Mouse (Mus musculus): ENCODE measurements around the gene Plagl2.
A peak's percentile ranks its signal among the peaks of the same experiment; 100 is the strongest.

The Plagl2 gene

DNA sequence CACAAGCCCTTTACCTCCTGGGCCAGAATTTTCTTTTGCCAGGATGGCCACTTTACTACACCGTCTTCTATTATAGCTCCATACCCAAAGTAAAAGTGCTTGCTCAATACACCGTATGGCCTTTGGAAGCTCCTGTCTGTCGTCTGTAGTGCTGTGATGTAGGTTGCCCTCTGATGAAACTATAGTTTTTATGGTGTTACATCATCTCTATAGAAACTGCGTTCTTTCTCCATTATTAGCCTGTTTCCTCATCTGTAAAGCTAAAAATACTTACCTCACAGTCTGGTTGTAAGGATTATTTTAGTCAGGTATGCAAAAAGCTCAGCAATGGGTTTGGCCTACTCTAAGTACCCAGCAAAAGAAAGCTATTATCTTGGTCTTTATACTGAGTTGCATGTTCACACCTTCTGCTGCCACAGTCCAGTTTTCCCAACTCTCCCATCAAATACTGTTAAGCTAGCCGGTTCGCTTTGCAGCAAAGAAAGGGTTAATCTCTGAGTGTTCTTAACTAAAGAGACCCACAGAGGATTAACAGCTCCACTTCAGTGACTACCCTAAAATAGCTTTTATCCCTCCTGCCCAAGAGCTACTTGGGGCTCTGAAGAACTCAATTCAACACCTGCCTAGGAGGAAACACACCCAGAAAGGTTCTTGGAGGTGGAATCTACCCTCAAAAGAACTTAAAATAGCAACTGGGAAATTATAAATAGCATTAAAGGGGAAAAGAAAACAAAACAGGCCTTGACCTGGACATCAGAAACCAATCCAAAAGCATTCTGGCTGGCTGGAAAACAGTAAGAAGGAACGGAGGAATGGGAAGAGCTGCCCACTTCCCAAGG is 2.0 kb downstream of the Plagl2 start:
- no peak for DNase-seq (ENCODE audit: low read depth)

DNA sequence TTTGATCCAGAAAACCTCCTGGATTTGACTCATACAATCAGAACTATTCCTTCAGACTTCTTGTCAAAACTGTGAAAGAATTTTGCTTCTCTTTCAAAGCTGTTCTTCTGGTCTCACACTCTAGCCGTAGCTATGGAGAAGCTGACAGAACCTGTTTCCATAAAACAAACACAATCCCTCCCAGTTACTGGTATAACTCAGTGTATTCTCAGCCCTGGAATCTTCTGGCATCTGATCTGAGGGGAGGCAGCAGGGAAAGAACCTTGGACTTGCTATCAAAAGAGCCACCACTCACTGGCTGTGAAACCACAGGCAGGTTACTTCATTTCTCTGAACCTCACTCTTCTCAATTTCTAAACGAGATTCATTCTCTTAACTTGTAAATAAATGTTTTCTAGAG is 2.8 kb downstream of the Plagl2 start:
- no peak for DNase-seq (ENCODE audit: low read depth)

- DNase-seq (ENCODE audit: low read depth), result no peak
Measured at GRCm38 (mm10) chr2:153237891-153238290, 3.3 kb downstream of the Plagl2 start.

DNA sequence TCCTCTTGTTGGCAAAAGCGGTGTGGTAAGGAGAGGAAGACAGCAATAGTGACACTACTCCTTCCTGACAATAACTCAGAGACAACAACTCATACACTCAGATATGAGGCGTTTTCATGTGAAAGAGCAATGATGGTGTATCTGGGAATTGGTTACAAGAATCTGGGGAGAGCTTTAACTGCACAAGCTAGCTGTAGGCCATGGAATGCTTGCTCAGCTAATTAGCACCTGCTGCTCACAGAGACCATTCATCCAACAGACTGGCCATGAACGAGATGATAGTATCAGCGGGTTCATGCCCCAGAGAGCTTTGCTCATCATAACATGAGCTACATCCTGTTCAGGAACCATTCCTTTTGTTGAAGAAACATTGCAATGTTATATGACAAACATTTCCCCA is 4.0 kb downstream of the Plagl2 start:
- no peak for DNase-seq (ENCODE audit: low read depth)

DNA sequence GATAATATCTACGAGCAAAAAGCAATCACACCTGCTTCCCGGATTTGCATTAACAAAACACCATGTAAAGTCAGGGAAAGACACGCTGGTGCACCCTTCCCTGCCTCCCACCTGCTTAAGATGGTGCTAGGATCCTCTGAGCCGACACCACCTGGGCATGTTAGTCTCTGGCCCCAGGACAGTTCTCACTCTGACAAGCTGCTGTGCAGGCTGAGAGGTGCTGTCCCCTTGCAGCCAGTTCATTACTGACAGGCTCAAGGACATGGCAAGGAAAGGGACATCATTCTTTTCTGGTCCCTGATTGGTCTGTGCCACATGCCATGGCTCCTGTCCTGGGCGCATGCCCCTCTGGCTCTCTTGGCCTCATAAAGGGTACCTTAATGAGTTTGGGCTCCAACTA is 12.7 kb downstream of the Plagl2 start:
- no peak for DNase-seq (ENCODE audit: low read depth)

DNA sequence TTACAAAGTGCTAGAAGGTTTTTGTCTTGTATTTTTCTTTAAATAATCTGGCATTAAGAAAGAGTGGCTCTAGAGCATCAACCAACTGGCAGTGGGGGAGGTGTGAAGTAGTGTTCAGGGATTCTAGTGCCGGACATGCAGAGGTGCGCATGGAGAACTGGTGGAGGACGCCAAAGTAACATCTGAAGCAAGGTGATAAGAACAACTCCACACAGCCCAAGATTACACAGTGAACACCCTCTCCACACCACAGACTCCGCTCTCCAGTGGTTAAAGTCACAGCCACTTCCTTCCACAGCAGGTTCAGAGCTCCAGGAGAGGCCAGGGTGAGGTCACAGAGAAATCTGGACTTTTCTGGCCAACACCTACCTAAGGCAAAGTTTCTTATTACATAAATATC is 13.3 kb downstream of the Plagl2 start:
- DNase-seq (ENCODE audit: low read depth), result no peak

DNA sequence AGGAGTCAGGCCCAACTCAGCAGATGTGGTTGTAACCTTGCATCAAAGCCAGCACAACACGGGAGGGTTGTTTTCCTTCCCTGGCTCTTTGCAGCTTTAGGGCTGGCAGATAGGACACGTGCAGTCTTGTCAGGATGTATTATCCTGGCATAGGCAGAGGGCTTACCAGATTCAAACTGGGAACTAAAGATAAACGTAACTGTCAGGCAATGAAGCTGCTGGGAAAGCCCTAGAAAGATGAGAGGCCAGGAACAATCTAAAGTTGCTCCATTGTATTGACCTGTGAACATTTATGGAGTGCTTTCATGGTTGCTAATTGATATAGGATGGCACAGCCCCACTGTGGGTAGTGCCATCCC is 15.7 kb downstream of the Plagl2 start:
- DNase-seq (ENCODE audit: low read depth), result no peak

- DNase-seq (ENCODE audit: low read depth), result peak; percentile 70
Measured at GRCm38 (mm10) chr2:153224946-153225594, 16.2 kb downstream of the Plagl2 start, which contains the start of gene Tspyl3. Gene Tspyl3, minus strand, starts transcription at chr2:153225441.

DNA sequence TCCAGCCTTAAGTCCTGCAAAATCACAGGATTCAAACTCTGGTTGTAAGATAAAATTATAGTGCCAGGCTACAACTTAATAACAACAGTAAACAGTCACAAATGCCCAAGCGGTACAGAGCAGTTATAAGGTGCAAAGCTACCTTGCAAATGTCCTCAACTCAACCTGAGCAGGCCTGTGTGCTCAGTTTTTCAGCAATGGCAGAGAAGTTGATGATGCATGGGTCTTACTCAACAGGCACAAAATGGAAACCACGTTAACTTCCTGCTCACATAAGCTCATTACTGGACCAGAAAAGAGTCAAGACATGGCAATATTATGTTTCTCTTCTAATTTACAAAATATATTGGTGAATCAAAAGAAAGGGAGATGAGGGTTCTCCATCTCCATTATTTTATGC is 18.7 kb downstream of the Plagl2 start:
- DNase-seq (ENCODE audit: low read depth), result no peak

DNA sequence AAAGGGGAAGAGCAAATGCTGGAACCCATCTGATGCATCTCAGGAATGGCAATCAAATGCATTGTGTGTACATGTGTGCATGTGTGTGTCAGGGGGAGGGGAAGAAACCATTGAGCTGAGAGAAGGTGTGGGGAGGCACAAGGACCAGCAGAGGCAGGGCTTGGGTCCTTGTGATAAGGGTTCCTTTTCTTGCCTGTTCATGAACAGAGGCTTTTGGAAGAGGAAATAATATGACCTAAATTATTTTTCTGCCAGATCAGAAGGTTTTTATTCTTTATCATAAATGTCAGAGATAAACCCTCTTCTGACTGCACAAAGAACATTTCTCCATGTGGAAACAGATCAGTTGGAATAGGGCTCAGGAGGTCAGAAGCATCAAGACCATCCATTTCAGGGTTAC is 19.1 kb downstream of the Plagl2 start:
- no peak for DNase-seq (ENCODE audit: low read depth)

- DNase-seq (ENCODE audit: low read depth), result no peak
Measured at GRCm38 (mm10) chr2:153221620-153222019, 19.6 kb downstream of the Plagl2 start.

- no peak for DNase-seq (ENCODE audit: low read depth)
Measured at GRCm38 (mm10) chr2:153218516-153218915, 22.7 kb downstream of the Plagl2 start.

DNA sequence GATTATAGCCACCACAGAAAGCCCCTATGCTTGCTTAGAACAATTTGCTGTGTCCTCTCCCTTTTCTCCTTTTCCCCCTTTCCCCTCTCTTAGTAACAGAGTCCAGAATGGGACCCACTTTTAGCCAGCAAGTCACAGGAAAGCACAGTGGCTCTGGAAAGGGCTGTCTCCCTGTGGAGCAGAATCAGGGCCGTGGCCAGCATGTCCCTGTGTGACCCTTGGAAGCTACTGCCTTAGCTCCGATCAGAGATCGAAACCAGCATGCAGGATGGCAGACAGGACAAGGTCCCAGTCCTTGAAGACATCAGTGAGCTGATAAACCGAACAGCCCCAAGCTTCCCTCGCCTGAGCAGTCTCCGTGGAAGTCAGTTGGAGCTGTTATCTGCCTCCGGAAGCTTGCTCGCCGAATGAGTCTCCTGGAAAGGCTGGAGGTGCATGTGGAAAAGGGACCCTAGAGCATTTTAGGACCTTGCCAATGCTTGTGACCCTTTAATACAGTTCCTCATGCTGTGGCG is 23.3 kb downstream of the Plagl2 start:
- no peak for DNase-seq (ENCODE audit: low read depth)

DNA sequence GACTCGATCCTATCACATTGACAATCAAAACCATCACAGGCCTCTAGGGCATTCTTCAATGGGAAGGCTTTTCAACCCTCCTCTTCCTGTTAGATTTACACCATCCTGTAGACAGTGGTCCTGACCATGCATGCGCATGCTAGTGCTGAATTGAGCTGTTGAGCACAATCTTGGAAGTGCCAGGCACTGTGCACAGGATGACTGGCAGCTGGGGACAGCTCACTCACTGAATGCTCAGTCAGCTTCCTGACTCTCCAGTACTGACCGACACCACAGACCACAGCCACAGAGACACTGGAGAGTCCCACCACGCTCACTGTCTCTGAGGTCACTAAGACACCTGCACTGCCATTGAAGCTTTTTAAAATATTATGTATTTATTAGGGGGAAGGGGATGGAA is 25.8 kb downstream of the Plagl2 start:
- DNase-seq (ENCODE audit: low read depth), result no peak

DNA sequence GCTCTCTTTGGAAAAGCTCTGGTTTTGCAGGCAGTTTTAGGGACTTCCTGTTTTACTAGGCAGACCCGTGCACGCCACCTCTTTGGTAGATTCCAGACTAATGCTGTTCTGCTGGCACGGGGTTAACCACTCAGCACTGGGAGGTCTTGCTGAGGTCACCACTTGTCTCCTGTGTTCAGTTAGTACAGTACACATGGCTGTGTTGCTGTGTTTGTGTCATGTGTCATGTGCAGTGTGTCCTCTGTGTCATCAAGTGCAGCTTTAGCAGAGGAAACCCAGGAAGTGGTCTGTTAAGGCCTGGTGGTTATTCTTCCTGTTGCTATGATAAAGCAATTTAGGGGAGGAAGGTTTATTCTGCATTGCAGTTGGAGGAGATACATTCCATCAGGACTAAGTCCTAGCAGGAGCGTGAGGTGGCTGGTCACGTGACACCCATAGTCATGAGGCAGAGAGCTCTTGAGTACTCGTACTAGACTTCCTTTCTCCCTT is 26.4 kb downstream of the Plagl2 start:
- peak; percentile 81 for DNase-seq (ENCODE audit: low read depth)

DNA sequence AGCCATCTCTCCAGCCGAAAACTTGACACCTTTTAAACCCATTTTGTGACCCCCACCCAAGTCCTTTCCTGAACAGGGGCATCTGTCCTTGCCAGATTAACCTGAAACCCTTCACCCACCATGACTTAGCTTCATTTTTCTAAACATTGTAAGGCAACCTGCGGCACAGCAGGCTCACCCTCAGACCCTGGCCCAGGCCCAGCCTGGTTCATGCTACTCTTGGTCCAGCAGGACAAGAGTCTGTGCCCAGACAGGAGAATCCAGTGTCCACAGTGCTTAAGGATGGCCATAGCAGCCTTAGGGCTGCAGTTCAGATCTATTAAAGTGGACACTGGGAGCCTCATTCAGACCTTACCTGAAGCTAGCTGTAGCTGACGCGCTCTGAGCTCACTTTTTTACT is 27.9 kb downstream of the Plagl2 start:
- no peak for DNase-seq (ENCODE audit: low read depth)

DNA sequence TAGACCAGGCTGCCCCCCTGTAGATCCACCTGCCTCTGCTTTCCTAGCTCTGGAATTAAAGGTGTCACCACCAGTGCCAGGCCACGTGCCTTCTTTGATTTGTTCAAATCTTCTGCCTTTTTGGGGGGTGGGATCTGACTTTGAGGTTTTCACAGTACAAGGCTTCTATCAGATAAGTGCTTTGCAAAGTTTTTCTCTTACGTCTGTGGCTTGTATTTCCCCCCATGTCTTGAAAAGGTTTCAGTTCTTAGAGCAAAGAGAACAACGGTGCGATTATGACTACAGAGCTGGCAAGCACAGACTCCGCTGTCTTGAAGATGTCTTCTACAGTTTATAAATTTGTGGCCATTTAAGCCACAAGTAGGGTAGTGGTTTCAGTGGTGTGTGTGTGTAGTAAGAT is 29.8 kb downstream of the Plagl2 start:
- DNase-seq (ENCODE audit: low read depth), result peak; percentile 60

- no peak for DNase-seq (ENCODE audit: low read depth)
Measured at GRCm38 (mm10) chr2:153209286-153209685, 31.9 kb downstream of the Plagl2 start.

- no peak for DNase-seq (ENCODE audit: low read depth)
Measured at GRCm38 (mm10) chr2:153208149-153208548, 33.1 kb downstream of the Plagl2 start.

GRCm38 (mm10) chr2:153202766-153203165 is 38.5 kb downstream of the Plagl2 start:
- no peak for DNase-seq (ENCODE audit: low read depth)

- no peak for DNase-seq (ENCODE audit: low read depth)
Measured at GRCm38 (mm10) chr2:153199114-153199513, 42.1 kb downstream of the Plagl2 start.

DNA sequence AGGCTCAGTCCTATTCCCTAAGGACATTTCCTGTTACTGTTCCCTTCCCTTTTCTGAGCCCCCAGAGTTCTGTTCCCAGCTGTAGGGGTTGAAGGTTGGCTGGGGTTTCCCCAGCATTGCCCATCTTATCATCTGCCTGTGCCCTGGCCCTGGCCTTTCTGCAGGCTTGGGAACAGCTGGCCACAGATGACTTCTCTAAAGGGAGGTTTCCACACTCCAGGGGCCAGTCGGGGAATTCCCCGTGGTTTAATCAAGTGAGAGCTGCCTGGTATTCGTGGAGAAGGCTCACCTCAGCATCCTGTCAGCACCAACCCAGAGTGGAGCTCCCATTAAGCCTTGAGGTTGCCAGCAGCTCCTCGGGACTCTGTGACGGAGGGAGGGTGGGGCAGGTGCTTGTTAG is 42.7 kb downstream of the Plagl2 start:
- no peak for DNase-seq (ENCODE audit: low read depth)

GRCm38 (mm10) chr2:153194255-153194654 is 47.0 kb downstream of the Plagl2 start:
- DNase-seq (ENCODE audit: low read depth), result no peak
